Mouse (Mus musculus) MEL-GATA-1-ER (cell line): ENCODE data around the gene Dpp6.

ENCODE experiments used
- DNase-seq: peaks from one replicate; pipeline ENCODE4 v3.0.0-alpha.2; 2012; ENCODE audit warnings: low read depth; ENCODE audit errors: extremely low read depth

The Dpp6 gene

GRCm38 (mm10) chr5:27274781-27275395 lies 457.9 kb downstream of the Dpp6 start:
- DNase-seq, result no peak

- no peak for DNase-seq
These were observed 458.9 kb downstream of the Dpp6 start for GRCm38 (mm10) chr5:27275871-27276270.

GRCm38 (mm10) chr5:27278120-27278645 lies 461.2 kb downstream of the Dpp6 start:
- DNase-seq, result no peak

GRCm38 (mm10) chr5:27286876-27287275 lies 469.9 kb downstream of the Dpp6 start:
- no peak for DNase-seq

- no peak for DNase-seq
These were observed 474.4 kb downstream of the Dpp6 start for GRCm38 (mm10) chr5:27291378-27291777.

GRCm38 (mm10) chr5:27292236-27292635 lies 475.2 kb downstream of the Dpp6 start:
- no peak for DNase-seq

GRCm38 (mm10) chr5:27304115-27304514 lies 487.1 kb downstream of the Dpp6 start:
- no peak for DNase-seq

GRCm38 (mm10) chr5:27306497-27307152 lies 489.6 kb downstream of the Dpp6 start:
- DNase-seq, result no peak

- no peak for DNase-seq
These were observed 493.2 kb downstream of the Dpp6 start for GRCm38 (mm10) chr5:27310217-27310616.

- no peak for DNase-seq
These were observed 499.7 kb downstream of the Dpp6 start for GRCm38 (mm10) chr5:27316674-27317073.

GRCm38 (mm10) chr5:27317264-27317663 lies 500.3 kb downstream of the Dpp6 start:
- DNase-seq, result no peak

- no peak for DNase-seq
These were observed 500.8 kb downstream of the Dpp6 start for GRCm38 (mm10) chr5:27317832-27318231.

GRCm38 (mm10) chr5:27319731-27320130 lies 502.7 kb downstream of the Dpp6 start:
- DNase-seq, result no peak

- no peak for DNase-seq
These were observed 506.1 kb downstream of the Dpp6 start for GRCm38 (mm10) chr5:27322895-27323792.

GRCm38 (mm10) chr5:27324346-27324928 lies 507.4 kb downstream of the Dpp6 start:
- no peak for DNase-seq

GRCm38 (mm10) chr5:27336698-27337097 lies 519.7 kb downstream of the Dpp6 start:
- no peak for DNase-seq

GRCm38 (mm10) chr5:27339196-27340030 lies 522.4 kb downstream of the Dpp6 start:
- no peak for DNase-seq

GRCm38 (mm10) chr5:27342276-27342675 lies 525.3 kb downstream of the Dpp6 start:
- DNase-seq, result no peak

- DNase-seq, result no peak
These were observed 526.6 kb downstream of the Dpp6 start for GRCm38 (mm10) chr5:27343626-27344025.

- no peak for DNase-seq
These were observed 531.4 kb downstream of the Dpp6 start for GRCm38 (mm10) chr5:27348181-27349095.
